13 mouse cellular contexts compared by ENCODE assay signal in the genomic region with DNA sequence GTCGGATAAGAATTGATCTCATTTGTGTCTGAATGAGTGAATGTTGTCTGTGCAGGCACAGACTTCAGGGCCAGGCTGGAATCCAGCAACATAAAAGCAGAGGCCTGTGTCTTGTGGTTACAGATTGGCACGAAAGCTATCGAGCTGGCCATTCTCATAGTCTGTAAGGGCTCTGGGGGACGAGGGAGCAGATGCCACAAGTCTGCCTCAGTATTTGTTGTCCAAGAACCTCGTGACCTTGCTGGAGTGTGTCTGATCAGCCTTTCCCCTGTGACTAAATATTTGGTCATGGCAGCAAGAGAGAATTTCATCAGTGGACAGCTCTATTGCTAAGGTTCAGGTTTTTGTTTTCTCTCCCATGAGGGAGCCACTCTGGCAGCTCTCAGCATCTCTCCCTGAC.
DNase-seq lines count a peak whose midpoint lies in the region; ATAC-seq and TF ChIP-seq lines count a peak whose summit lies in the region.
"Had no signal": no experiment of that assay in that cellular context is flagged by ENCODE, and none has a peak within 500 bp of the region (broad histone marks: within the 10 kb centered on the region; RNA-seq: fewer than 3 reads in every experiment).

No protein-coding gene starts in this region.

- 18% methylated on average over 5 of the region's 5 CpGs for WGBS in hindbrain, embryonic 14.5 days
- 22% methylated on average over 5 of the region's 5 CpGs for WGBS in midbrain, postnatal 0 days

- no peak overlapping the region for H3K4me3 ChIP-seq in hindbrain, embryonic 14.5 days (replicated peaks; ENCODE audit: low read length)
- H3K4me3 ChIP-seq in midbrain, postnatal 0 days (ENCODE audit: low read depth, low read length) = no peak overlapping the region
- H3K4me3 ChIP-seq: erythroblast, embryonic 14.5 days; myocyte had no signal

- no peaks in the 10 kb centered on the region for H3K9me3 ChIP-seq in hindbrain, embryonic 14.5 days (ENCODE audit: control insufficient read depth, low read length)
- H3K9me3 ChIP-seq in midbrain, postnatal 0 days (ENCODE audit: low read length) = no peaks in the 10 kb centered on the region

- ATAC-seq in hindbrain, embryonic 14.5 days (ENCODE audit: low FRiP score) = peak; percentile 68; the same call in 1 of the 2 replicates
- ATAC-seq in midbrain, postnatal 0 days (ENCODE audit: low FRiP score) = no peak

- no peaks in the 10 kb centered on the region for H3K36me3 ChIP-seq in hindbrain, embryonic 14.5 days (replicated peaks; ENCODE audit: control insufficient read depth, insufficient read depth)
- no peaks in the 10 kb centered on the region for H3K36me3 ChIP-seq in midbrain, postnatal 0 days (ENCODE audit: insufficient read depth, low read length)

- TF ChIP-seq CTCF in midbrain, postnatal 0 days (IDR thresholded peaks at IDR 0.05) = no peak

- peak; percentile 4 for DNase-seq in gastrocnemius, postnatal 14 days
- no peak for DNase-seq in gastrocnemius, postnatal 4 days (ENCODE audit: low spot score in 2 of 2)
- peak; percentile 35 for DNase-seq in embryo, embryonic 11 days
- no peak for DNase-seq in hindbrain, embryonic 14.5 days (ENCODE audit: low spot score)
- DNase-seq in midbrain, postnatal 0 days (ENCODE audit: low spot score) = peak; percentile 60
- no peak for DNase-seq in right cerebral cortex, postnatal 14 days
- no peak for DNase-seq in yolk sac, embryonic 10.5 days (ENCODE audit: low spot score)
- no peak for DNase-seq in spleen, adult 12 weeks (ENCODE audit: low spot score)
- DNase-seq: gastrocnemius, postnatal 36 days; heart, postnatal 36 days had no signal

- H3K4me1 ChIP-seq in hindbrain, embryonic 14.5 days (replicated peaks; ENCODE audit: control insufficient read depth, insufficient read depth, low read length) = peaks cover 12% of the 10 kb centered on the region; the same call in 1 of the 2 replicates
- H3K4me1 ChIP-seq in midbrain, postnatal 0 days (ENCODE audit: insufficient read depth, low read length) = peaks cover 5% of the 10 kb centered on the region; the same call in 1 of the 2 replicates

- H3K9ac ChIP-seq in hindbrain, embryonic 14.5 days = no peak overlapping the region
- H3K9ac ChIP-seq in midbrain, postnatal 0 days (replicated peaks; ENCODE audit: low read length, poor library complexity, severe bottlenecking) = no peak overlapping the region

- intact Hi-C loops in gastrocnemius, postnatal 14 days (cut with DNase I; ENCODE audit: low total_unique reads) = no loop called here

- no peak overlapping the region for H3K27ac ChIP-seq in hindbrain, embryonic 14.5 days
- H3K27ac ChIP-seq in midbrain, postnatal 0 days (ENCODE audit: low read depth, low read length) = no peak overlapping the region

- no peak overlapping the region for H3K4me2 ChIP-seq in hindbrain, embryonic 14.5 days (replicated peaks)
- no peak overlapping the region for H3K4me2 ChIP-seq in midbrain, postnatal 0 days (ENCODE audit: low read depth, low read length, poor library complexity, severe bottlenecking)

- no peaks in the 10 kb centered on the region for H3K27me3 ChIP-seq in hindbrain, embryonic 14.5 days (ENCODE audit: control insufficient read depth, insufficient read depth, low read length)
- peaks cover 5% of the 10 kb centered on the region; the same call in 1 of the 2 replicates for H3K27me3 ChIP-seq in midbrain, postnatal 0 days (ENCODE audit: insufficient read depth, low read length)
- H3K27me3 ChIP-seq: CH12.LX had no signal

Comparison
In these comparisons a context has a peak if more than half of its experiments do, and no peak if none do; other contexts are left out.
1. DNase-seq: peak in gastrocnemius, postnatal 14 days (single experiment), embryo, embryonic 11 days (single experiment) and midbrain, postnatal 0 days (single experiment); none in gastrocnemius, postnatal 4 days (0 of 2), hindbrain, embryonic 14.5 days (single experiment), right cerebral cortex, postnatal 14 days (single experiment), yolk sac, embryonic 10.5 days (single experiment) and spleen, adult 12 weeks (single experiment).